Mouse (Mus musculus): ENCODE results near the gene Itga9. TPM values are rescaled to one million over a fixed set of nuclear protein-coding genes. Genes with fewer than 3 reads are reported as not detected.
A peak's percentile ranks its signal among the peaks of the same experiment; 100 is the strongest.

The Itga9 gene
- polyA plus RNA-seq, 1 experiment: 1.6 TPM

- Histone ChIP-seq H3K4me3 (replicated peaks; ENCODE audit: insufficient read depth, low read depth, low read length) (no peak overlapping the region), H3K27me3 (ENCODE audit: control insufficient read depth, insufficient read depth, low read length) (no peaks in the 10 kb centered on the region), H3K27ac (ENCODE audit: insufficient read depth, low read length) (no peak overlapping the region), H3K4me1 (ENCODE audit: control insufficient read depth, insufficient read depth, low read length) (no peaks in the 10 kb centered on the region)
- TF ChIP-seq POLR2A (IDR thresholded peaks at IDR 0.05; ENCODE audit: borderline replicate concordance, insufficient read depth, low read length): no peak
- TF ChIP-seq CTCF (IDR thresholded peaks at IDR 0.05; ENCODE audit: borderline replicate concordance, insufficient read depth, low read depth, low read length): no peak
- 84% methylated on average over 12 of the region's 12 CpGs for WGBS
- no peak for DNase-seq
These were observed 255.7 kb downstream of the Itga9 start for GRCm38 (mm10) chr9:118862214-118862613.

DNA sequence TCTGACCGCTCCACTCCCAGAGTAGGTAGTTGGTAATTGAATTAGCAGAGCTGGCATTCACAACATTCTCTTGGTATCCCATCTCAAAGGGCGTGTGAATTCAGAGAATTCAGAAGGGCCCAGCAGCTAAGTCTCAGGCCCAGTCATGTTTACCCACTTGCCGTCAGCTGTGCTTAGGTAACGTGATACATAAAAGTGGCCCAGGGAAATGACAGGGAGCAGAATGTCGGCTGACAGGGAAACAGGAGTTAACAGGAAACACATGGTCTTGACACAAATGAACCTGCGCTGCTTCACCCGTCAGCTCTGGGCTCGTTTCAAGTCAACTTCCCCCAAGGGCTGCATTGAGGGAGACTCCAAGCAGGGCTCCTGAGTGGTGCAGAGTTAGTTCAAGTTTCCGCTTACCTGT, 256.4 kb downstream of the Itga9 start:
- 82% methylated on average over 9 of the region's 9 CpGs for WGBS
- no peak for TF ChIP-seq CTCF (IDR thresholded peaks at IDR 0.05; ENCODE audit: borderline replicate concordance, insufficient read depth, low read depth, low read length)
- no peak for TF ChIP-seq POLR2A (IDR thresholded peaks at IDR 0.05; ENCODE audit: borderline replicate concordance, insufficient read depth, low read length)
- Histone ChIP-seq H3K4me3 (replicated peaks; ENCODE audit: insufficient read depth, low read depth, low read length) (no peak overlapping the region), H3K27me3 (ENCODE audit: control insufficient read depth, insufficient read depth, low read length) (no peaks in the 10 kb centered on the region), H3K4me1 (ENCODE audit: control insufficient read depth, insufficient read depth, low read length) (no peaks in the 10 kb centered on the region), H3K27ac (ENCODE audit: insufficient read depth, low read length) (no peak overlapping the region)
- DNase-seq: no peak

DNA sequence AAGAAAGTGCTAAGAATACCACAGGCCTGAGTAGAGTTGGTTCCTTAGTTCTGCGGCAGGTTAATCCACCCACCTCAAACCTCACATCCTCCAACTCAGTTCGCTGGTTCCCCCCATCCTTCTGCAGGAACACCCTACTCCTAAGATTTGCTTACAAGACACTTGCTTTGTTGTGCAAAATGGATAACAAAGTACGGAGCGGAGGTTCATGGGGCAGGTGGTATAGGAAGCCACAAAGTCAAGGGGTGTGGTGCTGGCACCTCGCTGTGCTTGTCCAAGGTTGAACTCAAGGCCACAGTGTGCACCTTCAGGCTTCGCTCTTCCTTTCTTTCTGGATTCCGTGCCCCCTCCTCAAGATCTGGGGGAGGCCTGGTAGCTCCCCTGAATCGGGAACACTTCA, 257.0 kb downstream of the Itga9 start:
- WGBS: 87% methylated on average over 8 of the region's 8 CpGs
- Histone ChIP-seq H3K4me3 (replicated peaks; ENCODE audit: insufficient read depth, low read depth, low read length) (no peak overlapping the region), H3K27ac (ENCODE audit: insufficient read depth, low read length) (no peak overlapping the region), H3K27me3 (ENCODE audit: control insufficient read depth, insufficient read depth, low read length) (no peaks in the 10 kb centered on the region), H3K4me1 (ENCODE audit: control insufficient read depth, insufficient read depth, low read length) (no peaks in the 10 kb centered on the region)
- DNase-seq: no peak
- TF ChIP-seq POLR2A (IDR thresholded peaks at IDR 0.05; ENCODE audit: borderline replicate concordance, insufficient read depth, low read length) (no peak), CTCF (IDR thresholded peaks at IDR 0.05; ENCODE audit: borderline replicate concordance, insufficient read depth, low read depth, low read length) (no peak)

- 92% methylated on average over 2 of the region's 2 CpGs for WGBS
- no peak for TF ChIP-seq CTCF (IDR thresholded peaks at IDR 0.05; ENCODE audit: borderline replicate concordance, insufficient read depth, low read depth, low read length)
- TF ChIP-seq POLR2A (IDR thresholded peaks at IDR 0.05; ENCODE audit: borderline replicate concordance, insufficient read depth, low read length): no peak
- H3K27me3 ChIP-seq (ENCODE audit: control insufficient read depth, insufficient read depth, low read length): no peaks in the 10 kb centered on the region
- H3K4me3 ChIP-seq (replicated peaks; ENCODE audit: insufficient read depth, low read depth, low read length): no peak overlapping the region
- no peaks in the 10 kb centered on the region for H3K4me1 ChIP-seq (ENCODE audit: control insufficient read depth, insufficient read depth, low read length)
- no peak for DNase-seq
- no peak overlapping the region for H3K27ac ChIP-seq (ENCODE audit: insufficient read depth, low read length)
These were observed 260.5 kb downstream of the Itga9 start for GRCm38 (mm10) chr9:118866949-118867348.

DNA sequence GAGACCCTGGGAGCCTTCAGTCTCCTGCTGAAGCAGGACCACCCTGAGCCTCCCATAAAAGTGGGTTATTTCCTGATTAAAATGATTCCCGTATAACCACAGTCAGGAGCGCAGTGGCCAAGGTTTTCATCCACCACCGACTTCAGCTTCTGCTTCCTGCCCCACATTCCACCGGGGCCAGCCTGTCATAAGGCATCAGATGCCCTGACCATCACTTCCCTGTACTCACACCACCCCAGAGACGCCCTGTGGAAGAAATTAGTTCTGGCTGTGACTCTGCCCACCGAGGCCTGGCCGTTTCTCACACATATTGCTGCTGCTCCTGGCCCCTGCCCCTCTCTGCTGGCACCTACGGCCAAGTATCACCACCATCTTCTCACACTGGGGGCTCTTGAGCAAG, 261.4 kb downstream of the Itga9 start:
- no peak overlapping the region for H3K4me3 ChIP-seq (replicated peaks; ENCODE audit: insufficient read depth, low read depth, low read length)
- WGBS: 41% methylated on average over 8 of the region's 8 CpGs
- no peak overlapping the region for H3K27ac ChIP-seq (ENCODE audit: insufficient read depth, low read length)
- TF ChIP-seq POLR2A (IDR thresholded peaks at IDR 0.05; ENCODE audit: borderline replicate concordance, insufficient read depth, low read length): no peak
- TF ChIP-seq CTCF (IDR thresholded peaks at IDR 0.05; ENCODE audit: borderline replicate concordance, insufficient read depth, low read depth, low read length): no peak
- H3K4me1 ChIP-seq (ENCODE audit: control insufficient read depth, insufficient read depth, low read length): no peaks in the 10 kb centered on the region
- no peak for DNase-seq
- no peaks in the 10 kb centered on the region for H3K27me3 ChIP-seq (ENCODE audit: control insufficient read depth, insufficient read depth, low read length)

DNA sequence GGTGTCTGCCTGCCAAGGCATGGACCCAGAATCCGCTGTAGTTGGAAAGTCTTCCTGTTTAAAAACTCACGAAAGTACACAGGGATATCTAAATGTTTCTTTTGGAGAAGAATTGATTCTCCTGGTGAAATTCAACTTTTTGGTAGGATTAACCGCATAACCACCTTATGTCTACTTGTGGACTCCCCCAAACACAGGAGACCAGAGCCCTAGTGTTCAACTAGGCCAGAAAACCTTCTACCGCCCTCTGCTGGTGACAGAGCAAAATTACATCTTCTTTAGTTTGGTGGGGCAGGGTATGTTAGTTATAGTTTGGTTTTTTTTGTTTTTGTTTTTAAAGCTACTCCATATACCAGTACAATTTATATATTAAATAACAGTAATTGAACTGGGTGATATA, 264.6 kb downstream of the Itga9 start:
- TF ChIP-seq POLR2A (IDR thresholded peaks at IDR 0.05; ENCODE audit: borderline replicate concordance, insufficient read depth, low read length) (no peak), CTCF (IDR thresholded peaks at IDR 0.05; ENCODE audit: borderline replicate concordance, insufficient read depth, low read depth, low read length) (peak; percentile 49; the same call in 1 of the 2 replicates)
- Histone ChIP-seq H3K27ac (ENCODE audit: insufficient read depth, low read length) (no peak overlapping the region), H3K4me3 (replicated peaks; ENCODE audit: insufficient read depth, low read depth, low read length) (no peak overlapping the region), H3K27me3 (ENCODE audit: control insufficient read depth, insufficient read depth, low read length) (no peaks in the 10 kb centered on the region), H3K4me1 (ENCODE audit: control insufficient read depth, insufficient read depth, low read length) (no peaks in the 10 kb centered on the region)
- 49% methylated on average over 4 of the region's 4 CpGs for WGBS
- DNase-seq: peak; percentile 17 to 18

DNA sequence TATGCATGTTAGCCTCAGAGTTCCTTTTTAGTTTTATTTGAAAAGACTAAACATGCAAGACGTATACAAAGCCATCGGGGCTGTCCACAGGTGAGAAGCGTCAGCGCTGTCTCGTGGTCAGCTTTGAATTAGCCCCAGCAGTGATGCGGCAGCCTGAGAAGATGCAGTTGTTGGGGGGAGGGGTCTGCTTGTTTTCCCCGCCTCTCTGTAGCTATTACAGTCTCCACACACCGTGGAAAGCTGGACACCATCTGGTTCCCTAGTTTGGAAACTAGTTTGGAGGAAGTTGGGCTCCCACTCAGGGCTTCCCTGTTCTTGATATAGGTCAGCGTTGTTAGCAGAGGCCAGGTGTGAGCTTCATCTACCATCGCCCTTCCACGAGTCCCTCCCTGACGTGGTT, 266.5 kb downstream of the Itga9 start:
- WGBS: 89% methylated on average over 12 of the region's 12 CpGs
- no peak for DNase-seq
- Histone ChIP-seq H3K27ac (ENCODE audit: insufficient read depth, low read length) (no peak overlapping the region), H3K4me3 (replicated peaks; ENCODE audit: insufficient read depth, low read depth, low read length) (no peak overlapping the region), H3K27me3 (ENCODE audit: control insufficient read depth, insufficient read depth, low read length) (no peaks in the 10 kb centered on the region), H3K4me1 (ENCODE audit: control insufficient read depth, insufficient read depth, low read length) (no peaks in the 10 kb centered on the region; the same call in 1 of the 2 replicates)
- no peak for TF ChIP-seq CTCF (IDR thresholded peaks at IDR 0.05; ENCODE audit: borderline replicate concordance, insufficient read depth, low read depth, low read length)
- no peak for TF ChIP-seq POLR2A (IDR thresholded peaks at IDR 0.05; ENCODE audit: borderline replicate concordance, insufficient read depth, low read length)

- no peak overlapping the region for H3K27ac ChIP-seq (ENCODE audit: insufficient read depth, low read length)
- H3K27me3 ChIP-seq (ENCODE audit: control insufficient read depth, insufficient read depth, low read length): no peaks in the 10 kb centered on the region
- no peak overlapping the region for H3K4me3 ChIP-seq (replicated peaks; ENCODE audit: insufficient read depth, low read depth, low read length)
- TF ChIP-seq CTCF (IDR thresholded peaks at IDR 0.05; ENCODE audit: borderline replicate concordance, insufficient read depth, low read depth, low read length): no peak
- TF ChIP-seq POLR2A (IDR thresholded peaks at IDR 0.05; ENCODE audit: borderline replicate concordance, insufficient read depth, low read length): no peak
- no peaks in the 10 kb centered on the region; the same call in 1 of the 2 replicates for H3K4me1 ChIP-seq (ENCODE audit: control insufficient read depth, insufficient read depth, low read length)
- no peak for DNase-seq
- WGBS: 89% methylated on average over 3 of the region's 3 CpGs
These were observed 267.1 kb downstream of the Itga9 start for GRCm38 (mm10) chr9:118873596-118873995.
